Mouse (Mus musculus) testis, adult 2 months (tissue): Measurements from ENCODE around the gene Nxnl1.

ENCODE experiments used
- CTCF ChIP-seq: fragments of 200-500 bp; IDR thresholded peaks from 2 replicates; pipeline ENCODE4 v1.5.1; 2012; ENCODE audit warnings: low read depth, mild to moderate bottlenecking, inconsistent platforms, low read length, moderate library complexity; ENCODE audit not compliant: control insufficient read depth, insufficient read depth, insufficient replicate concordance
- POLR2A ChIP-seq: fragments of 200-500 bp; IDR thresholded peaks from 2 replicates; pipeline ENCODE4 v1.6.1; 2012; ENCODE audit warnings: low read depth, mild to moderate bottlenecking, inconsistent platforms, low read length, moderate library complexity; ENCODE audit not compliant: control insufficient read depth

DNA sequence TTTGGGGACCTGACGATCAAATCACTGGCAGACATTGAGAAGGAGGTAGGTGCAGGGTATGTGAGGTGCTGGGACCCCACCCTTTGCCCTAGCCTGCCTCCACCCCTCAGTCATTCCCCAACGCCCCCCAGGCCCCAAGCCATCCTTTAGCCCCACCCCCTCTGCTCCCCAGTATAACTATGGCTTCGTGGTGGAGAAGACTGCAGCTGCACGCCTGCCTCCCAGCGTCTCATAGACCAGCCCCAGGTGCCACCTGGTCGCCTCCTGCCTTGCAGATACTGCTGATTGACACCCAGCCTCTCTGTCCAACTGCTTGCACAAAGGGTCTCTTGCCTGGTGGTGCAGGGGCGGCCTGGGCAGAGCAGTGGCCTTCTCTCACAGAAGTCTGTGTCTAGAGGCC lies 18.8 kb downstream of the Nxnl1 start:
- TF ChIP-seq CTCF, result no peak
- TF ChIP-seq POLR2A, result no peak
